Mouse (Mus musculus) bone marrow macrophage, adult 2 months (primary cell): Measurements from ENCODE around the gene Hipk1.

Source experiments
- CTCF ChIP-seq: IDR thresholded peaks from 2 replicates; pipeline ENCODE4 v1.5.1; 2012; ENCODE audit warnings: low read depth, mild to moderate bottlenecking, low read length, moderate library complexity
- POLR2A ChIP-seq: IDR thresholded peaks from 2 replicates; pipeline ENCODE4 v1.6.1; 2012; ENCODE audit warnings: mild to moderate bottlenecking, low read depth, low read length, borderline replicate concordance

DNA sequence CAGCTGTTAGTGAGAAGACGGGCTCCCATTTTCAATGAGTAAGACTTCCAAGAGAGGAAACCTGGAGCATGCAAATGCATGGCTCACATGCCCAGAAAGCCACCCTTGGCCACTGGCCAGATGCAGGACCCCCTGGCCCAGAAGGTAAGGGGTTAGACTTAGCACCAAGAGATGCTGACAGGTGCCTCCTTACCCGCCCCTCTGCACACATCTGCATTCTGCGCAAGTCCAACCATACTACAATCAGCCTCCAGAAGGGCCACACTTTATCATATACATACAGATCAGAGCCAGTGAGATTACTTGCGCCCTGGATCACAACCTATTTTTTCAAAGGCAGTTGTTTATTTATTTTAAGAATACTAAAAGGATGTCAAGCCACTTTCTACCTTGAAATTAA, 72.6 kb downstream of the Hipk1 start:
- TF ChIP-seq CTCF = no peak
- no peak for TF ChIP-seq POLR2A
